Mouse (Mus musculus) forebrain, embryonic 11.5 days (tissue): ENCODE data around the gene Sun2. TPM values are rescaled to one million over a fixed set of nuclear protein-coding genes. Genes with fewer than 3 reads are reported as not detected.

ENCODE experiments used
- ATAC-seq: fragments of 200-750 bp; cut with Nextera tagmentation; replicated peaks from 2 replicates; pipeline ENCODE4 v1.8.0; 2017; ENCODE audit warnings: moderate TSS enrichment; ENCODE audit not compliant: low FRiP score
- DNase-seq: peaks from one replicate; pipeline ENCODE4 v3.0.0-alpha.2; 2017; ENCODE audit warnings: low spot score
- H3K27ac ChIP-seq: fragments of 300-500 bp; sonication (generic); 2 replicates; pipeline ENCODE4 v1.5.1; 2014; ENCODE audit warnings: low read depth, low read length
- H3K27me3 ChIP-seq: fragments of 300-500 bp; sonication (generic); 2 replicates; pipeline ENCODE4 v1.6.1; 2014; ENCODE audit warnings: mild to moderate bottlenecking, low read length, mixed read lengths; ENCODE audit not compliant: control insufficient read depth, insufficient read depth
- H3K36me3 ChIP-seq: fragments of 300-500 bp; sonication (generic); 2 replicates; pipeline ENCODE4 v1.6.1; 2014; ENCODE audit warnings: mild to moderate bottlenecking, low read length, moderate library complexity, mixed read lengths; ENCODE audit not compliant: control insufficient read depth, insufficient read depth
- H3K4me1 ChIP-seq: fragments of 300-500 bp; sonication (generic); replicated peaks from 2 replicates; pipeline ENCODE4 v1.6.1; 2014; ENCODE audit warnings: low read length, mixed read lengths; ENCODE audit not compliant: control insufficient read depth, insufficient read depth
- H3K4me2 ChIP-seq: fragments of 300-500 bp; sonication (generic); 2 replicates; pipeline ENCODE4 v1.6.1; 2014; ENCODE audit warnings: low read depth, mild to moderate bottlenecking, low read length, moderate library complexity, mixed read lengths; ENCODE audit not compliant: severe bottlenecking
- H3K4me3 ChIP-seq: fragments of 300-500 bp; sonication (generic); 2 replicates; pipeline ENCODE4 v1.5.1; 2014; ENCODE audit warnings: low read depth, low read length
- H3K9ac ChIP-seq: fragments of 300-500 bp; sonication (generic); 2 replicates; pipeline ENCODE4 v1.6.1; 2014; ENCODE audit warnings: low read length
- H3K9me3 ChIP-seq: fragments of 300-500 bp; sonication (generic); 2 replicates; pipeline ENCODE4 v1.6.1; 2016; ENCODE audit warnings: low read length, mixed read lengths; ENCODE audit not compliant: control insufficient read depth
- WGBS: fragments of 180-500 bp; shearing (Covaris S2); extraction: QIAGEN DNeasy Blood & Tissue Kit; methylation state at CpG from one replicate; pipeline ENCODE4 v1.1.7; 2014; 5-methylcytosine and 5-hydroxymethylcytosine counted together
- polyA plus RNA-seq: library from polyadenylated mRNA; unstranded; fragments of >200 nt; fragmentation: Nextera tagmentation; extraction: Ambion mirVana; gene quantifications from 2 replicates; pipeline ENCODE4 v1.2.1, GENCODE M21; 2014

Sun2 gene
- polyA plus RNA-seq, 1 experiment from 2014 or later, result 4.3 TPM

DNA sequence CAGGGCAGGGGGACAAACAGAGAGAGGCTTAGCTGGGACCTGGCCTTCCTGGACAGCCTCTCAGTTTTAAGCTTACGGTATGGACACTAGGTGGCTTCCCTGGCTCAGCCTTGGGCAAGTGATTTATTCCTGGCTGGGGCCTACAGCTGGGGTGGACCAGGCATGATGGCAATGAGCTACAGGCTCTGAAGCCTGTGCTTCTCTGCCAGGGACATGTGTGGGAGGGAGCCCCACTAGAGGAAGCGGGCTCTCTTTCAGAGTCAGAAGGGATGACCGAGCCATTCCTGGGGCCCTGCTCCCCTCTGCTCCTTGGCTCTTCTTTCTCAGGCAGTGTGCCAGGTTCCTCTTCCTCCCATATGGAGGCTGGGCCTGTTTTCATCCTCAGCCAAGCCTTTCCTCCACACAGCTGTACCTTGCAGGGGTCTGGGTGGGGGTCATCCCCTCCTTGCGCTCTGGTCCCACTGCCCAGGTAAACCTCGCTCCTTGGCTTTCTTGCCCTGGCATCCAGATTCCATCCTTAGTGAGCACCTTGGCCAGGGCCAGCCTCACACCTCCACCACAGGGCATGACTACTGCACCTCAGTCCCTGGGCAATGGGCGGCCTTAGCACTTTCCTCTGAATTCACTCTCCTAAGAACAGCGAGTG is 21.4 kb upstream of the Sun2 start:
- H3K4me3 ChIP-seq, result no peak overlapping the region
- H3K9ac ChIP-seq, result no peak overlapping the region
- ATAC-seq (no peak), DNase-seq (no peak)
- no peaks in the 10 kb centered on the region for H3K9me3 ChIP-seq
- H3K4me2 ChIP-seq, result no peak overlapping the region
- H3K27ac ChIP-seq, result no peak overlapping the region
- 92% methylated on average over 7 of the region's 7 CpGs for WGBS
- H3K36me3 ChIP-seq, result no peaks in the 10 kb centered on the region; the same call in 1 of the 2 replicates
- H3K27me3 ChIP-seq, result no peaks in the 10 kb centered on the region
- no peaks in the 10 kb centered on the region for H3K4me1 ChIP-seq

DNA sequence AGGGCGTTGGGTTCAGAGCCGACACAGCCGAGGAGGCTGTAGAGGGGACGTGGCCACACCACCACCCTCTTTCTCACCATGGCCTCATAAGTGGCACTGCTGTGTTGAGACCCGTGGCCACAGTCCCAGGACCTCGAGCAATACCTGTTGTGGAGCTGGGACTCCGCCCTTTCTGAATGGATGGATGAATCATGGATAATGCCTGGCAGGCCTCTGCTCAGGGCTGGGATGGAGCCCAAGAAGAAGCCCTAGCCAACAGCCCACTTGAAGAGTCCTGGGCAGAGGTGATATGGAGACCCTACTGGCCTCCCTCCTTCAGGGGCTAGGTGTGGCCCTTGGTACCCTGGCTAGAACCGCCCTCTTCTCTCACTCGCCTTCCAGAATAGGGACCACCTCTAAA is 20.7 kb upstream of the Sun2 start:
- Histone ChIP-seq H3K27ac (no peak overlapping the region), H3K27me3 (no peaks in the 10 kb centered on the region), H3K9ac (no peak overlapping the region), H3K4me1 (no peaks in the 10 kb centered on the region), H3K4me3 (no peak overlapping the region), H3K4me2 (no peak overlapping the region), H3K9me3 (no peaks in the 10 kb centered on the region), H3K36me3 (no peaks in the 10 kb centered on the region; the same call in 1 of the 2 replicates)
- DNase-seq (no peak), ATAC-seq (no peak)
- 85% methylated on average over 9 of the region's 9 CpGs for WGBS

DNA sequence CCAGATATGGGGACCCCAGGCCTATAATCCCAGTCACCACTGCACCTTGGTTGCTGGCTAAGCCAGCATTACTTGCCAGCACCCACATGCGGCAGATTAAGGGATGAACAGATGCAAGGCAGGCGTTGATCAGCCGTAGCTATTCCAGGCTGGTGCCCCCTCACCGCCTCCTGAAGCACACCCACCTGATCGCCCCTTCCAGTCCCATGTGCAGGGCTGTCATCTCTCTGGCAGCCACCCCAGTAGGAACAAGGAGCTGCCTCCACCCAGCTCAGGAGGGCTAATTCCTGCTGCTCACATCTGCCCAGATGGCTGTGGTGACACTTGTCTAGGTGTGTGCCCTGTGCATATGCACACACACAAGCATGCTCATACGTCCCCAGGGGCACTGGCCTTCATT is 18.6 kb upstream of the Sun2 start:
- H3K27me3 ChIP-seq, result no peaks in the 10 kb centered on the region
- no peak for ATAC-seq
- H3K27ac ChIP-seq, result no peak overlapping the region
- DNase-seq, result no peak
- no peaks in the 10 kb centered on the region for H3K4me1 ChIP-seq
- no peaks in the 10 kb centered on the region for H3K9me3 ChIP-seq
- no peak overlapping the region for H3K9ac ChIP-seq
- H3K36me3 ChIP-seq, result no peaks in the 10 kb centered on the region; the same call in 1 of the 2 replicates
- 93% methylated on average over 6 of the region's 6 CpGs for WGBS
- no peak overlapping the region for H3K4me2 ChIP-seq
- H3K4me3 ChIP-seq, result no peak overlapping the region

DNA sequence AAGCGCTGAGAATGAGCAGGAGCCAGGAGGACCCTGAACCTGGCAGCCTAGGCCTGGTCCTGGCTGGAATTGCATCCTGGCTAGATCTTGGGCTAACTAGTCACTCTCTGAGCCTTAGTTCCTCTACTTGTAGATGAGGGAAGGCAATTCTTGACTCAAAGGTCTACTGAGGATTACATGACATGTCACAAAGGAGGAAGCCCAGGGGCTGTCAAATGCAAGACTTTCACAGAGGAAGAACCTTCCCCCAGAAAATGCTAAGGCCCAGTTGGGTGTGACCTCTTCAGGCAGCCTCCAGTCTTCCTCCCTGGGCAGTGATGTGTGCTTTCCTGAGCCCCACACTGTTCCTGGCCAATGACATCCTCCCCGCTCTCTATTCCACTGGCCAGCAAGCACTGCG is 14.8 kb upstream of the Sun2 start:
- no peak overlapping the region for H3K4me3 ChIP-seq
- DNase-seq, result no peak
- no peak for ATAC-seq
- WGBS, result 93% methylated on average over 3 of the region's 3 CpGs
- no peaks in the 10 kb centered on the region for H3K27me3 ChIP-seq
- H3K4me1 ChIP-seq, result no peaks in the 10 kb centered on the region
- H3K9me3 ChIP-seq, result no peaks in the 10 kb centered on the region
- no peak overlapping the region for H3K9ac ChIP-seq
- no peaks in the 10 kb centered on the region for H3K36me3 ChIP-seq
- no peak overlapping the region for H3K27ac ChIP-seq
- no peak overlapping the region for H3K4me2 ChIP-seq

DNA sequence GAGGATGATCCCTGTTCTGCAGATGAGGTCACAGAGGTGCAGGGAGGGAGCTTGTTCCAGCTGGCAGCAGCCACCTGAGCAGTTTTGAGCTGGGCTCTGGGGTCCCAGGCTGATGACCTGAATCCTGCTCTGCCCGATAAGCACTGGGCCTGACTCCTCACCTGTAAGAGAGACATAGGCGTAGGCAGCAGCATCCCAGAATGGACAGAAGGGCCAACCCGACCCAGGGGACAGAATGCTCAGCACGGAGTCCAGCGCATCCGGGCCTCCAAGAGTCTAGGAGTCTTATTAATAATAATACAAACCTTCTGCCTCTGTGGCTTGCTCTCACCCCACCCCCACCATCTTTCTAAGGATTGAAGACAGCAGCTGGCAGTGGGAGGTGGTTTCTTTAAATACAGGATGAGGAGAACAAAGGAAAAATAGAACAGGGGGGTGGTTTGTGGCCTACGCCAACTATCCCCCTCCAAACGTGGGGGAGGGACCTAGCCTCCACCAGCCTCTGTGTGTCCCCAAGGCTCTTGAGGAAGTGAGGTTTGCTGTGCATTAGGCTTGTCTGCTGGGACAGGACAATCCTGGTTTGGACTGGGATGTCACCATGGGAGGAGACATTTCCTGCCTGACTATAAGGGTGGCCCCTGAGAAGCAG is 13.8 kb upstream of the Sun2 start:
- H3K4me3 ChIP-seq, result no peak overlapping the region
- no peak overlapping the region for H3K4me2 ChIP-seq
- H3K27ac ChIP-seq, result no peak overlapping the region
- H3K4me1 ChIP-seq, result no peaks in the 10 kb centered on the region
- H3K9ac ChIP-seq, result no peak overlapping the region
- no peaks in the 10 kb centered on the region for H3K36me3 ChIP-seq
- H3K9me3 ChIP-seq, result no peaks in the 10 kb centered on the region
- DNase-seq (no peak), ATAC-seq (no peak)
- 78% methylated on average over 8 of the region's 8 CpGs for WGBS
- H3K27me3 ChIP-seq, result no peaks in the 10 kb centered on the region

DNA sequence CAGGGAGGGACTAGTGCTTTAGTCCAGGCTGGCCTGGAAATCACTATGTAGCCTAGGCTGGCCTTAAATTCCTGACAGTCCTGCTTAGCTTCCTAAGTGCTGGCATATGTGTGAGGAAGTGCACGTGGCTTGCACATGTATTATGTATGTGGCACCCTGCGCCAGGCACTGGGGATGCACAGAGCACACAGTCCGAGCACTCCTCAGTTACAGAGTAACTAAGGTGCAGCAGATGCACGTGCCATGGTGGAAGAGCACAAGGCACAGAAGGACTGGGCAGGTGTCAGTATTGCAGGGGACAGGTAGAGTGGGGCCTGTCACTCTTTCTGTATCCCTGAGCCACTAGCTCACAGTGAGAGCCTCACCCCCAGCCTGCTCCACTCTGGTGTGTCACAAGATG is 12.8 kb upstream of the Sun2 start:
- Histone ChIP-seq H3K27ac (no peak overlapping the region), H3K4me1 (no peaks in the 10 kb centered on the region), H3K9ac (no peak overlapping the region), H3K27me3 (no peaks in the 10 kb centered on the region), H3K36me3 (no peaks in the 10 kb centered on the region), H3K4me2 (no peak overlapping the region), H3K4me3 (no peak overlapping the region), H3K9me3 (no peaks in the 10 kb centered on the region)
- no peak for DNase-seq
- no peak for ATAC-seq
- 86% methylated on average over 4 of the region's 4 CpGs for WGBS

DNA sequence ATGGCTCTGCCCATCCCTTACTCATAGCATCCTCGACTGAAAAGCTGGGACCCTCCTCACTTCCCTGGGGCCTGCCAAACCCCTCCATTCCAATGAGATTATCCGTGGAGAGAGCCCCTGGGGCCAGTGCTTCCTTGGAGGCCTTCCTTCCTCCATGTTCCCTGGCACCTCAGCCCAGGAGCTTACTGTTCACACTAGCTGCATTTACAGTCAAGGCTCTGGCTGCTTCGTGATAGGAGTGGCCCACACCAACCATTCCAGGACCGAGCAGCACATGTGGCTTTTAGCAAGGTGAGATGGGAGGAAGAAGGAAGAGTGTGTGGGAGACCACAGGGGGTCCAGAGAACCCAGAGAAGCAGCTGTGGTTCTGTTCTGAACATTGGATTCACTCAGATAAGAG is 11.5 kb upstream of the Sun2 start:
- DNase-seq (no peak), ATAC-seq (no peak)
- Histone ChIP-seq H3K9me3 (no peaks in the 10 kb centered on the region), H3K4me1 (no peaks in the 10 kb centered on the region), H3K27me3 (no peaks in the 10 kb centered on the region), H3K27ac (no peak overlapping the region), H3K36me3 (no peaks in the 10 kb centered on the region), H3K4me3 (no peak overlapping the region), H3K4me2 (no peak overlapping the region), H3K9ac (no peak overlapping the region)
- 59% methylated on average over 4 of the region's 4 CpGs for WGBS

DNA sequence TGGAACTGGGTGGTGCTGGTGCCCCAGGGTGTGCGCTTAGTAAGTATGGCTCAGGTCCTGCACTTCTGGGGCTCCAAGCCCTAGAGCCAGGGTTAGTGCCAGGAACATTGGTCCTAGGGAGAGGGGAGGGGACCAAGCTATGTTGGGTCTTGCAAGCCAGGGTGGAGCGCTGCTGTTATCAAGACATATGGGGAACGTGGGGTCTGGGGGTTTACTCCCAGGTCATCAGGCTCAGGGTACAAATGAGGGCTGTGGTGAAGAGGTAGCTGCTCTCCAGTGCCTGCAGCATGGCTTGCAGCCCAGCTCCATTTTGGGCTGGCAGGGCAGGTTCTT is 11.1 kb upstream of the Sun2 start:
- Histone ChIP-seq H3K36me3 (no peaks in the 10 kb centered on the region), H3K4me1 (no peaks in the 10 kb centered on the region), H3K4me2 (no peak overlapping the region), H3K27ac (no peak overlapping the region), H3K9ac (no peak overlapping the region), H3K27me3 (no peaks in the 10 kb centered on the region), H3K4me3 (no peak overlapping the region), H3K9me3 (no peaks in the 10 kb centered on the region)
- ATAC-seq (peak; percentile 42; the same call in 1 of the 2 replicates), DNase-seq (no peak)
- WGBS, result 86% methylated on average over 3 of the region's 3 CpGs
